Mouse (Mus musculus): Measurements from ENCODE around the gene Rab11a.

Gene Rab11a

GRCm38 (mm10) chr9:64693094-64693493, 44.5 kb downstream of the Rab11a start:
- no peak for DNase-seq (ENCODE audit: low read depth, low spot score)

DNA sequence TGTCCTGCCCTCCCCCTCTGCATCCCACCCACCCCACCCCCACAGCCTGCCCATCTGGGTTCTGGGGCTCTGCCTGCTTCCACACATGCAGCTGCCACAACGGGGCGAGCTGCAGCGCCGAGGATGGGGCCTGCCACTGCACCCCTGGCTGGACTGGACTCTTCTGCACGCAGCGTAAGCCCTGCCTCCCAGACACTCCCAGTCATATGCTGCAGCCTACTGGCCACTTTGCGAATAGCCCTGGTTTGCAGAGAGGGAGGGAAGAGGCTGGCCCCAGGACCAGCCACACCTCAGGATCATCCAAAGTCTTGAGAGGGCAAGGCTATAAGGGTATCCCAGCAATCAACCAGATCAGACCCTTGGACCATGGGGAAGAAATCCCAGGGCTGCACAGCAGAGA, 46.4 kb downstream of the Rab11a start:
- peak; percentile 45 for DNase-seq (ENCODE audit: low read depth, low spot score)

DNA sequence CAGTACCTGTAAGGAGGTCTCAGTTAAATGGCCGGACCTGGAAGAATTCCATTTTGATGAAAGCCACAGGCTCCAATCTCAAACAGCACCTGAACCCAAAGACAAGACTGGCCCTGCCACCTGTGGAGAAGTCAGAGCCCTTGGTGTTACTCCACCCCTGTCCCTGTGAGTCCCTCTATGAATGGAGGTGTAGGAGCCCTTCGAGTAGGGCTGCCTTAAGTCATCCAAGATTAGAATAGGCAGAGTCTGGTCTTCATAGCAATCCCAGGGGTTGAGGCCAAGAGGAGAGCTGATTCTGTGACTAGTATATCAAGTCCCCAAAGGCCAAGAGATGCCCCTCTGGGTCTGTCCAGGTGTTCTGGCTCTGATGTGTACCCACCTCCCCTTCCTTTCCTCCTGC, 46.8 kb downstream of the Rab11a start:
- DNase-seq (ENCODE audit: low read depth, low spot score), result no peak

- DNase-seq (ENCODE audit: low read depth, low spot score), result no peak
These were observed 49.6 kb downstream of the Rab11a start for GRCm38 (mm10) chr9:64688015-64688394.

GRCm38 (mm10) chr9:64687122-64688014, 50.2 kb downstream of the Rab11a start:
- DNase-seq (ENCODE audit: low read depth, low spot score), result no peak

DNA sequence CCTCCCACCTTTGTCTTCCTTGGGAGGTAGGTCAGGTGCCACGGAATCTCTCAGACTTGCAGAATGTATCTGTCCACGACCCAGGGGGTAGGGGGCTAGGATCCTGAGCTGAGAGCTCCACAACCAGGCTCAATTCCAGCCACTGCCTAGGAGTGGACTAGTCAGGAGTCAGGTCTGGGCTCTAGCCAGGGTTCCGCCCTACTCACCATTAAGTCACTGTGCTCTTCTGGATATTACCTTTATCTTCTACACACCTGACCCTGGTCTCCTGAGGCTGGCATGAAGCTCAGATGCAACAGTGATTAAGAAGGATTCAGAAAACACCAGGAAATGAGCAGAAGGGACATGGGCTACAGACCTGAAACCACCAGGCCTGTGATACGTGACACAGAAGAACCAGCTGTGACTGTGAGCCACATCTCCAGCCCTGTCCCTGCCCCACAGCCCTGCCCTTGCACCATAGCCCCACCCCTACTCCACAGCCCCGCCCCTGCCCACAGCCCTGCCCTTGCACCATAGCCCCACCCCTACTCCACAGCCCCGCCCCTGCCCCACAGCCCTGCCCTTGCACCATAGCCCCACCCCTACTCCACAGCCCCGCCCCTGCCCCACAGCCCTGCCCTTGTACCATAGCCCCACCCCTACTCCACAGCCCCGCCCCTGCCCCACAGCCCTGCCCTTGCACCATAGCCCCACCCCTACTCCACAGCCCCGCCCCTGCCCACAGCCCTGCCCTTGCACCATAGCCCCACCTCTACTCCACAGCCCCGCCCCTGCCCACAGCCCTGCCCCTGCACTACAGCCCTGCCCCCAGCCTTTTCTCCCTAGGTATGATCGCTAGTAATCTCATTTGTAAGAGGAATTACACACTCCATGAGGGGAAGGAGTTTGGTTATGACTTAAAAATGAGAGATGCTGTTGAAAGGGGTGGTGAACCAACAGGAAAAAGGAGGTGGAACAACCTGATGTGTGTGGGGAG, 65.9 kb downstream of the Rab11a start:
- peak; percentile 78 for DNase-seq (ENCODE audit: low read depth, low spot score)

GRCm38 (mm10) chr9:64668001-64668400, 69.6 kb downstream of the Rab11a start:
- DNase-seq (ENCODE audit: low read depth, low spot score), result peak; percentile 64

GRCm38 (mm10) chr9:64667513-64667912, 70.0 kb downstream of the Rab11a start:
- DNase-seq (ENCODE audit: low read depth, low spot score), result peak; percentile 90

GRCm38 (mm10) chr9:64666549-64666948, 71.0 kb downstream of the Rab11a start:
- peak; percentile 63 for DNase-seq (ENCODE audit: low read depth, low spot score)
